Mouse (Mus musculus) hindbrain, embryonic 11.5 days (tissue): ENCODE results near the gene Thrap3. TPM values are rescaled to one million over a fixed set of nuclear protein-coding genes. Genes with fewer than 3 reads are reported as not detected.
"Not testable (repeated sequence)": the region's sequence is repeated elsewhere in the genome, so short reads cannot be mapped to it uniquely, and the experiment has no call there.

Source experiments
- ATAC-seq: fragments of 200-750 bp; cut with Nextera tagmentation; 2 replicates; pipeline ENCODE4 v1.8.0; 2017; ENCODE audit warnings: mild to moderate bottlenecking, moderate TSS enrichment, moderate library complexity; ENCODE audit not compliant: low FRiP score
- DNase-seq: peaks from one replicate; pipeline ENCODE4 v3.0.0-alpha.2; 2015; ENCODE audit warnings: low spot score
- H3K27ac ChIP-seq: fragments of 300-500 bp; sonication (generic); 2 replicates; pipeline ENCODE4 v1.5.1; 2014; ENCODE audit warnings: mild to moderate bottlenecking, low read depth, low read length
- H3K27me3 ChIP-seq: fragments of 300-500 bp; sonication (generic); 2 replicates; pipeline ENCODE4 v1.6.1; 2014; ENCODE audit warnings: mild to moderate bottlenecking, low read length, moderate library complexity, mixed read lengths; ENCODE audit not compliant: control insufficient read depth, insufficient read depth
- H3K36me3 ChIP-seq: fragments of 300-500 bp; sonication (generic); 2 replicates; pipeline ENCODE4 v1.6.1; 2014; ENCODE audit warnings: mild to moderate bottlenecking, low read length, moderate library complexity, mixed read lengths; ENCODE audit not compliant: control insufficient read depth, insufficient read depth
- H3K4me1 ChIP-seq: fragments of 300-500 bp; sonication (generic); replicated peaks from 2 replicates; pipeline ENCODE4 v1.6.1; 2014; ENCODE audit warnings: low read length, mixed read lengths; ENCODE audit not compliant: control insufficient read depth, insufficient read depth
- H3K4me2 ChIP-seq: fragments of 300-500 bp; sonication (generic); replicated peaks from 2 replicates; pipeline ENCODE4 v1.6.1; 2014; ENCODE audit warnings: mild to moderate bottlenecking, low read depth, low read length
- H3K4me3 ChIP-seq: fragments of 300-500 bp; sonication (generic); 2 replicates; pipeline ENCODE4 v1.5.1; 2014; ENCODE audit warnings: low read depth, low read length
- H3K9ac ChIP-seq: fragments of 300-500 bp; sonication (generic); 2 replicates; pipeline ENCODE4 v1.6.1; 2014; ENCODE audit warnings: low read depth, low read length
- H3K9me3 ChIP-seq: fragments of 300-500 bp; sonication (generic); 2 replicates; pipeline ENCODE4 v1.6.1; 2016; ENCODE audit warnings: low read length; ENCODE audit not compliant: control insufficient read depth
- WGBS: fragments of 180-500 bp; shearing (Covaris S2); extraction: QIAGEN DNeasy Blood & Tissue Kit; methylation state at CpG from one replicate; pipeline ENCODE4 v1.1.7; 2014; 5-methylcytosine and 5-hydroxymethylcytosine counted together
- polyA plus RNA-seq: library from polyadenylated mRNA; unstranded; fragments of >200 nt; fragmentation: Nextera tagmentation; extraction: Ambion mirVana; gene quantifications from 2 replicates; pipeline ENCODE4 v1.2.1, GENCODE M21; 2014

Thrap3 gene
- polyA plus RNA-seq, 1 experiment from 2014 or later, result 228 TPM

DNA sequence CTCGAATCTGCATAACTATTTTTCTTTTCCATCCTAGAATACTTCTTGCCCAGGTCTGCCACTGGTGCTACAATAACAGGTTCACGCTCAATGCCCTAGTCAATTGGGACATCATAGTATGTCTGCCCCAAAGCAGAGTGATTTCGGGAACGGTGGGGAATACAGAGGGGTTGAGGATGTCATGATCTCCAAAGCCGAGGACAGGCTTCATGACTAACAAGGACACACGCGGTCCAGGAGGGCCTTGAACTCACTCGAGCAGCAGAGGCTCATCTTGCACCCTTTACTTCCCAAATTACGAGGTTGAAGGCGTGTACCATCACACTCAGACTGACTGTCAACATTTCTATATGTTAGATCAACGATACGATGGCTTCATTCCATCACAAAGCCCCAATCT, 24.1 kb upstream of the Thrap3 start:
- no peak overlapping the region for H3K27ac ChIP-seq
- WGBS, result 53% methylated on average over 12 of the region's 12 CpGs
- H3K36me3 ChIP-seq, result 0 out of 2 replicates have a peak, but pooled peaks cover 3% of the 10 kb centered on the region
- ATAC-seq (0 out of 2 replicates have a peak, but pooled peaks have one; percentile 14), DNase-seq (no peak)
- no peak overlapping the region for H3K4me3 ChIP-seq
- H3K9ac ChIP-seq, result no peak overlapping the region
- no peaks in the 10 kb centered on the region for H3K4me1 ChIP-seq
- H3K4me2 ChIP-seq, result no peak overlapping the region
- H3K27me3 ChIP-seq, result no peaks in the 10 kb centered on the region
- no peaks in the 10 kb centered on the region for H3K9me3 ChIP-seq

DNA sequence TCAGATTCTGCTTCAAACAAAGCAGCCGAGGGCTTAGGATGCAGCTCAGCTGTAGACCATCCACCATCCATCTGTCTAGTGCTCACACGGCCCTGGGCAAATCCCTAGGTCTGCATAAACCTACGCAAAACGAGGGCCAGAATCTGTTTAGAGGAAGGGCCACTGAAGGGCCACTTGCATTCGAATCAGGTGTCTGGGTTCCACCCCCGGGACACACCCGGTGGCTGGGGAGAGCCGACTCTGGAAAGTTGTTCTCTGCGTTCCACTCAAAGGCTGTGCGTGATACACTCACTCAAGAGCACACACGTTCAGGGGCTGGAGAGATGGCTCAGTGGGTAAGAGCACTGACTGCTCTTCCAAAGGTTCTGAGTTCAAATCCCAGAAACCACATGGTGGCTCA, 20.1 kb upstream of the Thrap3 start:
- H3K36me3 ChIP-seq, result no peaks in the 10 kb centered on the region
- no peak overlapping the region for H3K4me3 ChIP-seq
- no peak overlapping the region for H3K9ac ChIP-seq
- H3K4me2 ChIP-seq, result no peak overlapping the region
- H3K27me3 ChIP-seq, result no peaks in the 10 kb centered on the region
- no peak for DNase-seq
- H3K9me3 ChIP-seq, result no peaks in the 10 kb centered on the region
- no peaks in the 10 kb centered on the region for H3K4me1 ChIP-seq
- no peak for ATAC-seq
- no peak overlapping the region for H3K27ac ChIP-seq
- 89% methylated on average over 11 of the region's 11 CpGs for WGBS

DNA sequence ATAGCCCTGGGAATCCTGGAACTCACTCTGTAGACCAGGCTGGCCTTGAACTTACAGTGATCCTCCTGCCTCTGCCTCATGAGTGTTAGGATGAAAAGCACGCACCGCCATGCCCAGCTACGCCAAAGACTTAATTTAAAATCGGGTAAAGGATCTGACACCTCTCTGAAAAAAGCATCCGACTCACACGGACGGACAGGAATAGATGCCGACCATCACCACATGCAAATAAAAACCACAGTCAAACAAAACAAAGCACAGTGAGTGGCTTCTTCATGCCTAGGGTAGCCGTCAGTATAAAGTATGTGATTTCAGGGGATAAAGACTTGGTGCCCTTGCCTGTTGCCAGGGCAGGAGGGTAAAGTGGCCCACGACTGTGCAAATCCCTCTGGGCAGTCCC, 17.5 kb upstream of the Thrap3 start:
- H3K4me1 ChIP-seq, result no peaks in the 10 kb centered on the region
- H3K9ac ChIP-seq, result no peak overlapping the region
- WGBS, result 91% methylated on average over 10 of the region's 10 CpGs
- no peaks in the 10 kb centered on the region for H3K9me3 ChIP-seq
- H3K27ac ChIP-seq, result no peak overlapping the region
- ATAC-seq (no peak), DNase-seq (no peak)
- H3K4me2 ChIP-seq, result no peak overlapping the region
- H3K4me3 ChIP-seq, result no peak overlapping the region
- no peaks in the 10 kb centered on the region for H3K27me3 ChIP-seq
- no peaks in the 10 kb centered on the region for H3K36me3 ChIP-seq

DNA sequence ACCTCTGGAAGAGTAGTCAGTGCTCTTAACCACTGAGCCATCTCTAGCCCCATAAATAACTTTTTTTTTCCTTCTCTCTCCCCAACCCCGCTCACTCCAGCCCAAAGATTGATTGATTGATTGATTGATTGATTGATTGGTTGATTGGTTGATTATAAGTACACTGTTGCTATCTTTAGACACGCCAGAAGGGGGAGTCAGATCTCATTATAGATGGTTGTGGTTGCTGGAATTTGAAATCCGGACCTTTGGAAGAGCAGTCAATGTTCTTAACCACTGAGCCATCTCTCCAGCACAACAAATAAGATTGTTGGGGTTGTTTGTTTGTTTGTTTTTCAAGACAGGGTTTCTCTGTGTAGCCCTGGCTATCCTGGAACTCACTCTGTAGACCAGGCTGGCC, 17.0 kb upstream of the Thrap3 start:
- H3K27me3 ChIP-seq, H3K4me1 ChIP-seq, H3K36me3 ChIP-seq, H3K4me3 ChIP-seq, DNase-seq, H3K9ac ChIP-seq, H3K9me3 ChIP-seq, ATAC-seq, H3K27ac ChIP-seq, H3K4me2 ChIP-seq: not testable (repeated sequence)
- WGBS, result 72% methylated on average over 3 of the region's 3 CpGs

DNA sequence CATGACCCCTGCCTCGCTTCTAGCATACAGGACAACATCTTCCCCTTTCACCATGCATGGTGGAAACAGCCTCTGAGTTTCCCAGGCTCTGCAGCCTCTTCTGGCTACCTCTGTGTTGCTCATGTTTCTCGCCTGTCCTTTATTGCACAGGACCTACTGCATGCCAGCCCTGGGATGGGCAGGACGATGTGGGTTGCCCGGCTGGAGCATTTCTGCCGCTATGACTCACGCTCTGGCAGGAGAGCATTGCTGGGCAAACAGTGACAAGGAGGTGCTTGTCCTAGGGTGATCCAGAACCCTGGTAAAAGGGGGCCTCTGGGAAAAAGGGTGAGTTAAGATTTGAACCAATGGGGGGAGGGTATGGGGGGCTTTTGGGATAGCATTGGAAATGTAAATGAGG, 15.2 kb upstream of the Thrap3 start:
- WGBS, result 90% methylated on average over 6 of the region's 6 CpGs
- H3K9me3 ChIP-seq, result no peaks in the 10 kb centered on the region
- no peaks in the 10 kb centered on the region for H3K27me3 ChIP-seq
- H3K4me2 ChIP-seq, result no peak overlapping the region
- no peaks in the 10 kb centered on the region for H3K36me3 ChIP-seq
- H3K4me1 ChIP-seq, result no peaks in the 10 kb centered on the region
- H3K27ac ChIP-seq, result no peak overlapping the region
- ATAC-seq, result no peak
- no peak for DNase-seq
- H3K4me3 ChIP-seq, result no peak overlapping the region
- no peak overlapping the region for H3K9ac ChIP-seq

DNA sequence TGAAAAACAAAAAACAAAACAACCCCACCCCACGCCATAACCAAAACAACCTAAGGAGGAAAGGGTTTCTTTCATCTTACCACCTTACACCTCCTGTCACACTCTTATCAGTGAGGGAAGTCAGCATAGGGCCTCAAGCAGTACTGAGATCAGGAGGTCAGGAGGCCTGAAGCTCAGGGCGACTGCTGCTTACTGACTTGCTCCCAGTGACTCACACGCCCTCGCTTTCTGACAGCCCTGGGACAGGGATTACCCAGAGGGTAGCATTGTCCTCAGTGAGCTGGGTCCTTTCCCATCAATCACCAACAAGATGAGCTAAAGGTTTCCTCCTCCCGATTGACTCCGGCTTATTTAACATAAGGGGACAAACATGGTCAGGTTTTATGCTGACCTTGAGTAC, 4.5 kb upstream of the Thrap3 start:
- Histone ChIP-seq H3K27ac (no peak overlapping the region), H3K4me1 (no peaks in the 10 kb centered on the region), H3K4me2 (no peak overlapping the region), H3K4me3 (no peak overlapping the region), H3K27me3 (no peaks in the 10 kb centered on the region), H3K9me3 (no peaks in the 10 kb centered on the region), H3K36me3 (no peaks in the 10 kb centered on the region), H3K9ac (no peak overlapping the region)
- 62% methylated on average over 6 of the region's 6 CpGs for WGBS
- no peak for ATAC-seq
- DNase-seq, result no peak

DNA sequence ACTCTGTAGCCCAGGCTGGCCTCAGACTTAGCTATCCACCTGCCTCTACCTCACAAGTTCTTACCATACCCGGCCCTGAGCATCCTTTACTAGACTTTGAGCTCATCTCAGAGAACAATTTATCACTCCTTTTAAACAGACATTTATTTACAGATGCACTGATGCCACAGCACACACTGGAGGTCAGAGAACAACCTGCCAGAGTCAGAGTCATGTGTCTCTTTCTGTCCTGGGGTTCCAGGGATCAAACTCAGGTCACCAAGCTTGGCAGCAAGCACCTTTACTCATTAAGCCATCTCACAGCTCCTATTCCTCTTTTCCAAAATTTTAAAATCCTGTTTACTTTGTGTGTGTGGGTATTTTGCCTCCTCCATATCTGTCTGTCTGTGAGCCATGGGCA, 2.8 kb upstream of the Thrap3 start:
- H3K4me2 ChIP-seq, result no peak overlapping the region

DNA sequence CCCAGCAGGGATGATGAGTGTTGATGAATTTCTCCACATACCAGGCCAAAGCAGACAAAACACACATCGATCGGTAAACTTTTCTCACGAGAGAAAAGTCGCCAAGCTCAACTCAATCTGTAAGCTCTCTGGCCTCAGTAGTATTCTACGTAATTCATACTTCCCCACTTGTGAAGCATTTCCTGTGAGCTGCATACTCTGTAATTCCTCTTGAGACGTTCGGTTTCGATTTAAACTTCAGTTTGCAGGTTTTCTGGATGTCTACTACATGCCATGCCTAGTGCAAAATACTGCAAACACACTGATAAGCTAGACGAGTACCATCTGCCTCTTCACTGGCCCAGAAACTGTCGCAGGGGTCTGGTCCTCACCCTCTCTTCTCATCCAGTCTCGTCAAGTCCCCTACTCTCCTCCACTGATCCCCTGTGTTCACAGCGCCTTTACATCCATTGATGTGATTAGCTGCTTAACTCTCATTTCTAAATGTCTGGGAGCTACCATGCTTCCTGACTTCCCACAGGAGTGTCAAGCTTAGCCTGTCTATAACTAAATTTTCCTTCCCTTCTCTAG, 2.2 kb upstream of the Thrap3 start:
- no peak overlapping the region for H3K27ac ChIP-seq
- ATAC-seq (no peak), DNase-seq (no peak)
- H3K27me3 ChIP-seq, result no peaks in the 10 kb centered on the region
- no peak overlapping the region for H3K4me2 ChIP-seq
- H3K4me1 ChIP-seq, result no peaks in the 10 kb centered on the region; the same call in 1 of the 2 replicates
- no peak overlapping the region for H3K4me3 ChIP-seq
- H3K9ac ChIP-seq, result no peak overlapping the region
- H3K36me3 ChIP-seq, result no peaks in the 10 kb centered on the region
- no peaks in the 10 kb centered on the region for H3K9me3 ChIP-seq
- 89% methylated on average over 12 of the region's 12 CpGs for WGBS

More for the DNA sequence above, 2.8 kb upstream of the Thrap3 start:
- H3K27me3 ChIP-seq, result no peaks in the 10 kb centered on the region
- H3K9ac ChIP-seq, result no peak overlapping the region
- H3K27ac ChIP-seq, result no peak overlapping the region
- DNase-seq, result no peak
- H3K9me3 ChIP-seq, result no peaks in the 10 kb centered on the region
- WGBS, result 68% methylated on average over 1 of the region's 1 CpGs
- no peaks in the 10 kb centered on the region for H3K36me3 ChIP-seq
- no peaks in the 10 kb centered on the region; the same call in 1 of the 2 replicates for H3K4me1 ChIP-seq
- no peak for ATAC-seq
- no peak overlapping the region for H3K4me3 ChIP-seq

DNA sequence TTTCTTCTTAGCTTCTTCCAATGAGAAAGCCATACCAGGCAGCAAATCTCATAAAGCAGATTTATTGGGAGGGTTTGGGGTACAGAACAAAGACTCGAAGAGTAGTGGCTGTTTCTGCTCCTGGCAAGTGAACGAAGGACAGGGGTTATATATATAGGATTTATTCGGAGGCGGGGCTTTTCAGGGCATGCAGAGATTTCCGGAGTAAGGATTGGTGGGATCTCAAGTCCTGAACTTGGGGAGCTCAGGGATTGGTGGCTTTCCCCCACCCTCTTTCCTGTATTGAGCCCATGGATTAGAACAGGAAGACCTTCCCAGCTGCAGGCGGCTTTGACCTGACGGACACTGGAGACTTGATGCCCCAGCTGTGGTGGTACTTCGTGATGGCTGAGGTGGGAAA, 1.5 kb upstream of the Thrap3 start:
- H3K4me3 ChIP-seq, result no peak overlapping the region
- WGBS, result 83% methylated on average over 8 of the region's 8 CpGs
- H3K4me2 ChIP-seq, result no peak overlapping the region
- no peak overlapping the region for H3K27ac ChIP-seq
- DNase-seq (no peak), ATAC-seq (no peak)
- H3K9ac ChIP-seq, result no peak overlapping the region
- no peaks in the 10 kb centered on the region for H3K27me3 ChIP-seq
- H3K36me3 ChIP-seq, result no peaks in the 10 kb centered on the region
- H3K4me1 ChIP-seq, result no peaks in the 10 kb centered on the region; the same call in 1 of the 2 replicates
- H3K9me3 ChIP-seq, result no peaks in the 10 kb centered on the region
